Mouse (Mus musculus) thymus, postnatal 36 days (tissue): ENCODE data around the gene Gdpgp1.
A peak's percentile ranks its signal among the peaks of the same experiment; 100 is the strongest.

Experiments used
- DNase-seq, 2 experiments: peaks; one replicate each; pipeline ENCODE4 v3.0.0; 2022; ENCODE audit warnings: mixed read lengths in 2 of 2

The Gdpgp1 gene

GRCm38 (mm10) chr7:80232489-80233029, at the start of gene Gdpgp1, which contains the start of gene Cib1:
Gene Gdpgp1, plus strand, starts transcription at chr7:80232865.
Gene Cib1, minus strand, starts transcription at chr7:80232813.
- DNase-seq, result peak; percentile 99

- no peak for DNase-seq
Measured at GRCm38 (mm10) chr7:80183466-80183865, 49.2 kb upstream of the Gdpgp1 start.

- no peak for DNase-seq
Measured at GRCm38 (mm10) chr7:80183969-80184368, 48.7 kb upstream of the Gdpgp1 start.

GRCm38 (mm10) chr7:80184551-80184950, 48.1 kb upstream of the Gdpgp1 start:
- no peak for DNase-seq

- DNase-seq, result no peak
Measured at GRCm38 (mm10) chr7:80184968-80185367, 47.7 kb upstream of the Gdpgp1 start.

GRCm38 (mm10) chr7:80186021-80186420, 46.6 kb upstream of the Gdpgp1 start:
- DNase-seq, result no peak

- DNase-seq, result peak; percentile 75 to 82
Measured at GRCm38 (mm10) chr7:80186531-80187296, 46.0 kb upstream of the Gdpgp1 start, which contains the start of gene Sema4b. Gene Sema4b, plus strand, starts transcription at chr7:80186841.

GRCm38 (mm10) chr7:80187501-80187900, 45.2 kb upstream of the Gdpgp1 start:
- no peak for DNase-seq

- no peak for DNase-seq
Measured at GRCm38 (mm10) chr7:80188579-80189125, 44.0 kb upstream of the Gdpgp1 start.

- no peak for DNase-seq
Measured at GRCm38 (mm10) chr7:80189147-80189933, 43.3 kb upstream of the Gdpgp1 start.

GRCm38 (mm10) chr7:80191455-80191854, 41.2 kb upstream of the Gdpgp1 start:
- peak in 1 of 2 experiments; percentile 62 for DNase-seq

GRCm38 (mm10) chr7:80192226-80193061, 40.2 kb upstream of the Gdpgp1 start:
- DNase-seq, result peak; percentile 89 to 92

GRCm38 (mm10) chr7:80193941-80194739, 38.5 kb upstream of the Gdpgp1 start:
- DNase-seq, result no peak

- no peak for DNase-seq
Measured at GRCm38 (mm10) chr7:80195146-80195545, 37.5 kb upstream of the Gdpgp1 start.

- no peak for DNase-seq
Measured at GRCm38 (mm10) chr7:80195576-80196263, 36.9 kb upstream of the Gdpgp1 start.

- DNase-seq, result peak in 1 of 2 experiments; percentile 50
Measured at GRCm38 (mm10) chr7:80197371-80197770, 35.3 kb upstream of the Gdpgp1 start.

GRCm38 (mm10) chr7:80197941-80198778, 34.5 kb upstream of the Gdpgp1 start:
- peak; percentile 79 to 83 for DNase-seq

- DNase-seq, result no peak
Measured at GRCm38 (mm10) chr7:80198863-80199262, 33.8 kb upstream of the Gdpgp1 start.

GRCm38 (mm10) chr7:80199286-80199685, 33.4 kb upstream of the Gdpgp1 start:
- no peak for DNase-seq
